Mouse (Mus musculus) limb, embryonic 13.5 days (tissue): ENCODE data around the gene Birc2. TPM values are rescaled to one million over a fixed set of nuclear protein-coding genes. Genes with fewer than 3 reads are reported as not detected.

Experiments
- ATAC-seq: fragments of 200-750 bp; cut with Nextera tagmentation; 2 replicates; pipeline ENCODE4 v1.8.0; 2017; ENCODE audit warnings: low read depth, moderate number of reproducible peaks, moderate TSS enrichment; ENCODE audit not compliant: low FRiP score
- H3K27ac ChIP-seq: fragments of 300-500 bp; sonication (generic); 2 replicates; pipeline ENCODE4 v1.5.1; 2015; ENCODE audit warnings: inconsistent platforms, mild to moderate bottlenecking, moderate library complexity
- H3K27me3 ChIP-seq: fragments of 300-500 bp; sonication (generic); 2 replicates; pipeline ENCODE4 v1.6.1; 2015; ENCODE audit warnings: mild to moderate bottlenecking, inconsistent platforms
- H3K36me3 ChIP-seq: fragments of 300-500 bp; sonication (generic); 2 replicates; pipeline ENCODE4 v1.6.1; 2015; ENCODE audit warnings: inconsistent platforms, mild to moderate bottlenecking, moderate library complexity
- H3K4me1 ChIP-seq: fragments of 300-500 bp; sonication (generic); 2 replicates; pipeline ENCODE4 v1.6.1; 2015; ENCODE audit warnings: inconsistent platforms
- H3K4me2 ChIP-seq: fragments of 300-500 bp; sonication (generic); replicated peaks from 2 replicates; pipeline ENCODE4 v1.6.1; 2015; ENCODE audit warnings: inconsistent platforms, mild to moderate bottlenecking, moderate library complexity
- H3K4me3 ChIP-seq: fragments of 300-500 bp; sonication (generic); 2 replicates; pipeline ENCODE4 v1.5.1; 2015; ENCODE audit warnings: moderate library complexity, mild to moderate bottlenecking, inconsistent platforms
- H3K9ac ChIP-seq: fragments of 300-500 bp; sonication (generic); 2 replicates; pipeline ENCODE4 v1.6.1; 2015; ENCODE audit warnings: mild to moderate bottlenecking, inconsistent platforms
- H3K9me3 ChIP-seq: fragments of 300-500 bp; sonication (generic); 2 replicates; pipeline ENCODE4 v1.6.1; 2016; ENCODE audit warnings: inconsistent platforms
- WGBS: fragments of 180-500 bp; shearing (Covaris S2); methylation state at CpG from one replicate; pipeline ENCODE4 v1.1.7; 2015; 5-methylcytosine and 5-hydroxymethylcytosine counted together
- polyA plus RNA-seq: library from polyadenylated mRNA; unstranded; fragments of >200 nt; fragmentation: Nextera tagmentation; extraction: Ambion mirVana; gene quantifications from 2 replicates; pipeline ENCODE4 v1.2.1, GENCODE M21; 2015

Gene Birc2
- polyA plus RNA-seq, 1 experiment from 2014 or later: 43.5 TPM

GRCm38 (mm10) chr9:7837806-7838440, 1.1 kb upstream of the Birc2 start:
- H3K27me3 ChIP-seq: no peaks in the 10 kb centered on the region
- peak overlapping the region; percentile 98 for H3K27ac ChIP-seq
- peak overlapping the region; percentile 69 for H3K4me2 ChIP-seq
- H3K9ac ChIP-seq: peak overlapping the region; percentile 88
- H3K36me3 ChIP-seq: peaks cover 14% of the 10 kb centered on the region
- H3K9me3 ChIP-seq: no peaks in the 10 kb centered on the region
- ATAC-seq: no peak
- WGBS: 13% methylated on average over 14 of the region's 14 CpGs
- peaks cover 18% of the 10 kb centered on the region for H3K4me1 ChIP-seq
- peak overlapping the region; percentile 71 for H3K4me3 ChIP-seq

GRCm38 (mm10) chr9:7836331-7836730, 533 bp downstream of the Birc2 start:
- no peaks in the 10 kb centered on the region for H3K9me3 ChIP-seq
- H3K4me1 ChIP-seq: peaks cover 27% of the 10 kb centered on the region
- peak; percentile 24; the same call in 1 of the 2 replicates for ATAC-seq
- H3K9ac ChIP-seq: peak overlapping the region; percentile 88
- H3K4me2 ChIP-seq: peak overlapping the region; percentile 69
- peak overlapping the region; percentile 98 for H3K27ac ChIP-seq
- under 1% methylated on average over 16 of the region's 16 CpGs for WGBS
- peak overlapping the region; percentile 71 for H3K4me3 ChIP-seq
- H3K27me3 ChIP-seq: no peaks in the 10 kb centered on the region
- H3K36me3 ChIP-seq: peaks cover 19% of the 10 kb centered on the region

- H3K4me2 ChIP-seq: peak overlapping the region; percentile 69; the same call in 1 of the 2 replicates
- no peak for ATAC-seq
Measured at GRCm38 (mm10) chr9:7835302-7835701, 1.6 kb downstream of the Birc2 start.

GRCm38 (mm10) chr9:7833421-7833820, 3.4 kb downstream of the Birc2 start:
- Histone ChIP-seq H3K27me3 (no peaks in the 10 kb centered on the region), H3K27ac (no peak overlapping the region), H3K4me2 (peak overlapping the region; percentile 30), H3K36me3 (peaks cover 29% of the 10 kb centered on the region), H3K4me1 (peaks cover 34% of the 10 kb centered on the region), H3K4me3 (no peak overlapping the region), H3K9ac (no peak overlapping the region), H3K9me3 (no peaks in the 10 kb centered on the region)
- no peak for ATAC-seq
- WGBS: 87% methylated on average over 6 of the region's 6 CpGs

More at GRCm38 (mm10) chr9:7835302-7835701, 1.6 kb downstream of the Birc2 start:
- Histone ChIP-seq H3K36me3 (peaks cover 19% of the 10 kb centered on the region), H3K4me1 (peaks cover 27% of the 10 kb centered on the region), H3K27me3 (no peaks in the 10 kb centered on the region), H3K4me3 (no peak overlapping the region), H3K9ac (no peak overlapping the region), H3K9me3 (no peaks in the 10 kb centered on the region), H3K27ac (no peak overlapping the region)
- 86% methylated on average over 1 of the region's 1 CpGs for WGBS

GRCm38 (mm10) chr9:7829531-7830528, 7.0 kb downstream of the Birc2 start:
- H3K4me1 ChIP-seq: peaks cover 28% of the 10 kb centered on the region
- no peak overlapping the region for H3K4me3 ChIP-seq
- 0 out of 2 replicates have a peak overlapping the region, but pooled peaks have one; percentile 19 for H3K4me2 ChIP-seq
- no peak overlapping the region for H3K27ac ChIP-seq
- H3K9me3 ChIP-seq: no peaks in the 10 kb centered on the region
- no peak; the same call in 1 of the 2 replicates for ATAC-seq
- H3K27me3 ChIP-seq: no peaks in the 10 kb centered on the region
- 86% methylated on average over 9 of the region's 9 CpGs for WGBS
- no peak overlapping the region for H3K9ac ChIP-seq
- peaks cover 48% of the 10 kb centered on the region for H3K36me3 ChIP-seq

- Histone ChIP-seq H3K4me2 (no peak overlapping the region), H3K4me3 (no peak overlapping the region), H3K9me3 (no peaks in the 10 kb centered on the region), H3K27ac (no peak overlapping the region), H3K9ac (no peak overlapping the region), H3K27me3 (no peaks in the 10 kb centered on the region), H3K36me3 (peaks cover 47% of the 10 kb centered on the region), H3K4me1 (peaks cover 23% of the 10 kb centered on the region)
- ATAC-seq: no peak
- 96% methylated on average over 4 of the region's 4 CpGs for WGBS
Measured at GRCm38 (mm10) chr9:7828706-7829105, 8.2 kb downstream of the Birc2 start.

GRCm38 (mm10) chr9:7824916-7825315, 11.9 kb downstream of the Birc2 start:
- 95% methylated on average over 5 of the region's 5 CpGs for WGBS
- ATAC-seq: no peak
- Histone ChIP-seq H3K4me2 (no peak overlapping the region), H3K27me3 (no peaks in the 10 kb centered on the region), H3K36me3 (peaks cover 64% of the 10 kb centered on the region), H3K4me3 (no peak overlapping the region), H3K9me3 (no peaks in the 10 kb centered on the region), H3K9ac (no peak overlapping the region), H3K4me1 (peaks cover 3% of the 10 kb centered on the region; the same call in 1 of the 2 replicates), H3K27ac (no peak overlapping the region)

GRCm38 (mm10) chr9:7822758-7823157, 14.1 kb downstream of the Birc2 start:
- peaks cover 67% of the 10 kb centered on the region for H3K36me3 ChIP-seq
- no peak for ATAC-seq
- no peak overlapping the region for H3K27ac ChIP-seq
- no peak overlapping the region for H3K9ac ChIP-seq
- H3K4me2 ChIP-seq: no peak overlapping the region
- H3K4me3 ChIP-seq: no peak overlapping the region
- no peaks in the 10 kb centered on the region for H3K9me3 ChIP-seq
- H3K4me1 ChIP-seq: no peaks in the 10 kb centered on the region
- 84% methylated on average over 3 of the region's 3 CpGs for WGBS
- no peaks in the 10 kb centered on the region for H3K27me3 ChIP-seq

GRCm38 (mm10) chr9:7805101-7805506, 31.8 kb downstream of the Birc2 start:
- WGBS: 62% methylated on average over 5 of the region's 5 CpGs
- 0 out of 2 replicates have a peak, but pooled peaks have one; percentile 11 for ATAC-seq

GRCm38 (mm10) chr9:7798555-7798954, 38.3 kb downstream of the Birc2 start:
- H3K4me3 ChIP-seq: no peak overlapping the region
- no peak overlapping the region for H3K4me2 ChIP-seq
- no peaks in the 10 kb centered on the region for H3K27me3 ChIP-seq
- peaks cover 7% of the 10 kb centered on the region for H3K36me3 ChIP-seq
- 95% methylated on average over 3 of the region's 3 CpGs for WGBS
- ATAC-seq: no peak
- no peak overlapping the region for H3K27ac ChIP-seq
- no peaks in the 10 kb centered on the region for H3K4me1 ChIP-seq
- no peaks in the 10 kb centered on the region for H3K9me3 ChIP-seq
- H3K9ac ChIP-seq: no peak overlapping the region

More at GRCm38 (mm10) chr9:7805101-7805506, 31.8 kb downstream of the Birc2 start:
- Histone ChIP-seq H3K27me3 (no peaks in the 10 kb centered on the region), H3K36me3 (no peaks in the 10 kb centered on the region), H3K4me1 (no peaks in the 10 kb centered on the region), H3K9ac (no peak overlapping the region), H3K9me3 (peaks cover 6% of the 10 kb centered on the region; the same call in 1 of the 2 replicates), H3K4me2 (no peak overlapping the region), H3K27ac (no peak overlapping the region), H3K4me3 (no peak overlapping the region)

GRCm38 (mm10) chr9:7797542-7797941, 39.3 kb downstream of the Birc2 start:
- Histone ChIP-seq H3K27me3 (no peaks in the 10 kb centered on the region), H3K9ac (no peak overlapping the region), H3K4me2 (no peak overlapping the region), H3K4me1 (no peaks in the 10 kb centered on the region), H3K27ac (no peak overlapping the region), H3K9me3 (no peaks in the 10 kb centered on the region), H3K36me3 (peaks cover 14% of the 10 kb centered on the region), H3K4me3 (no peak overlapping the region)
- no peak for ATAC-seq
- 87% methylated on average over 2 of the region's 2 CpGs for WGBS
